Mouse (Mus musculus): Measurements from ENCODE around the gene Radil. TPM values are rescaled to one million over a fixed set of nuclear protein-coding genes. Genes with fewer than 3 reads are reported as not detected.

Radil gene
- polyA plus RNA-seq, 1 experiment = not detected

DNA sequence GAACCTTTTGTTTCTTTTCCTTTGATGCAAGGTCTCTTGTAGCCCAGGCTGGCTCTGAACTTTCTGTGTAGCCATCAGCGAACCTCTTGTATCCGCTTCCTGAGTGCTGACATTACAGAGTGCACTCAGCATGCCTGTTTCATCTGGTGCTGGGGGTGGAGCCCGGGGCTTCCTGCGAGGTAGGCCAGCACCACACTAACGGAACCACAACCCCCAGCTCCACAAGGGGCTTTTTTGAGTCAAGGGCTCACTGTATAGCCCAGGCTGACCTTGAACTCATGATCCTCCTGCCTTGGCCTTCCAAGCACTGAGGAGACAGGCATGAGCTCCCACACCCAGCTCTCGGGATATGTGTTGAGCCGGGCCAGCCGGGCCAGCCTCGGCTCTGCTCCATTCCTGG lies 100.1 kb downstream of the Radil start:
- WGBS = 93% methylated on average over 9 of the region's 9 CpGs
- TF ChIP-seq POLR2A (IDR thresholded peaks at IDR 0.05; ENCODE audit: insufficient read depth, low read depth, low read length) (no peak), CTCF (IDR thresholded peaks at IDR 0.05; ENCODE audit: insufficient read depth, low read depth, low read length) (no peak)
- no peak overlapping the region for H3K27ac ChIP-seq (ENCODE audit: insufficient read depth, low read depth, low read length)
- no peak overlapping the region for H3K4me3 ChIP-seq (ENCODE audit: insufficient read depth, low read depth, low read length)
- H3K4me1 ChIP-seq (ENCODE audit: control insufficient read depth, insufficient read depth, low read length) = peaks cover 11% of the 10 kb centered on the region

DNA sequence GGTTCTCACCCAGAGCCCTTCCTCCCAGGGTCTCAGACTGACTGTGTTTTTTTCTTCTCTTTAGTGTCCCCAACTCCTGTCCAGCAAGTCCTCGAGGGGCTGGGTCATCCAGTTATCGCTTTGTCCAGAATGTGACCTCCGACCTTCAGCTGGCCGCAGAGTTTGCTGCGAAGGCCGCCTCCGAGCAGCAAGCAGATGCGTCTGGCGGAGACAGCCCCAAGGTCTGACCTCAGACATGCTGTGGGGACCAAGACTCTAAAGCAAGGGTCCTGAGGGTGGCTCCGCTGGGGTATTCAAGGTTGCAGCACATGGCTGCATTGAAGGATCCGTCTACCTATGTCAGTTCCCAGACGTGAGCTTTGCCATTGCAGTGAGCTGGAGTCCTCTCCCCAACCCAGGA lies 102.3 kb downstream of the Radil start:
- Histone ChIP-seq H3K27ac (ENCODE audit: insufficient read depth, low read depth, low read length) (no peak overlapping the region), H3K4me1 (ENCODE audit: control insufficient read depth, insufficient read depth, low read length) (peaks cover 22% of the 10 kb centered on the region), H3K4me3 (ENCODE audit: insufficient read depth, low read depth, low read length) (no peak overlapping the region)
- WGBS = 85% methylated on average over 12 of the region's 12 CpGs
- no peak for TF ChIP-seq CTCF (IDR thresholded peaks at IDR 0.05; ENCODE audit: insufficient read depth, low read depth, low read length)
- TF ChIP-seq POLR2A (IDR thresholded peaks at IDR 0.05; ENCODE audit: insufficient read depth, low read depth, low read length) = no peak

DNA sequence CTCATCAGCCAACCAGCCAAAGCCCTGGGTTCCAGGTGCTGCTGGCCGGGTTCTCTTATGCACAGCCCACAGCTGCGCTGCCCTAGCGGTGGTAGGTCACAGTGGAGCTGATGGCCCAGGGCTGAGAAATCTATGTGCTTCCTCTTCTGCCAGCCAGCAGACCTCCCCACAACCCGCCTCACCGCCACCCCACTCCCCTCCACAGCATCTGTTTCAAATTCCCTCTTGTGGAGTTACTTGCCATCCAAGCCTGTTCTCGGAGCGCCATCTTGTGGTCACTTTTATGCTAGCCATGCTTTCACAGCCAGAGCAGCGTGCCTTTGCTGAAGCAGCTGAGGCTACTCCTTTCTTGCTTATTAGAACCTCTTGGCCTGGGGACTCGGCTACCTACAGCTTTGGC lies 102.8 kb downstream of the Radil start:
- Histone ChIP-seq H3K4me3 (ENCODE audit: insufficient read depth, low read depth, low read length) (no peak overlapping the region), H3K4me1 (ENCODE audit: control insufficient read depth, insufficient read depth, low read length) (peaks cover 26% of the 10 kb centered on the region), H3K27ac (ENCODE audit: insufficient read depth, low read depth, low read length) (no peak overlapping the region)
- TF ChIP-seq POLR2A (IDR thresholded peaks at IDR 0.05; ENCODE audit: insufficient read depth, low read depth, low read length) (no peak), CTCF (IDR thresholded peaks at IDR 0.05; ENCODE audit: insufficient read depth, low read depth, low read length) (peak; percentile 81)
- 9% methylated on average over 9 of the region's 9 CpGs for WGBS

DNA sequence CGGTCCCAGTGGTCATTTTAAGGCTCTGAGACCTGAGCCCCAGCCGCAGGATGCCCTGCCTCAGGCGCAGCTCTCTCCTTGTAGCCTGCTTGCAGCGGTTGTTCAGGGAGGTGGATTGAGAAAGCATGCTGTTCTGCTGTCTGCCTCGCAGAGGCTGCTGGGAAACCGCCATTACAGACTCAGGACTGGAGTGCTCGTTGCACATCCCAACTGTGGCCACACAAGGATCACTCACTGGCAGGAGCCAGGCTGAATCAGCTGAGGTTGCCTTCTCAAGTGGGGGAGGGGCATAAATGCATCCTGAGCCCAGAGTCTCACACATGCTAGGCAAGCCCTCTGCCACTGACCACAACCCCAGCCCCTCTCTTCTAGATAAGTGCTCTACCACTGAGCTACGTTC lies 105.2 kb downstream of the Radil start:
- H3K4me1 ChIP-seq (ENCODE audit: control insufficient read depth, insufficient read depth, low read length) = peaks cover 41% of the 10 kb centered on the region
- no peak for TF ChIP-seq CTCF (IDR thresholded peaks at IDR 0.05; ENCODE audit: insufficient read depth, low read depth, low read length)
- no peak for TF ChIP-seq POLR2A (IDR thresholded peaks at IDR 0.05; ENCODE audit: insufficient read depth, low read depth, low read length)
- H3K4me3 ChIP-seq (ENCODE audit: insufficient read depth, low read depth, low read length) = no peak overlapping the region
- H3K27ac ChIP-seq (ENCODE audit: insufficient read depth, low read depth, low read length) = no peak overlapping the region
- 54% methylated on average over 8 of the region's 8 CpGs for WGBS

DNA sequence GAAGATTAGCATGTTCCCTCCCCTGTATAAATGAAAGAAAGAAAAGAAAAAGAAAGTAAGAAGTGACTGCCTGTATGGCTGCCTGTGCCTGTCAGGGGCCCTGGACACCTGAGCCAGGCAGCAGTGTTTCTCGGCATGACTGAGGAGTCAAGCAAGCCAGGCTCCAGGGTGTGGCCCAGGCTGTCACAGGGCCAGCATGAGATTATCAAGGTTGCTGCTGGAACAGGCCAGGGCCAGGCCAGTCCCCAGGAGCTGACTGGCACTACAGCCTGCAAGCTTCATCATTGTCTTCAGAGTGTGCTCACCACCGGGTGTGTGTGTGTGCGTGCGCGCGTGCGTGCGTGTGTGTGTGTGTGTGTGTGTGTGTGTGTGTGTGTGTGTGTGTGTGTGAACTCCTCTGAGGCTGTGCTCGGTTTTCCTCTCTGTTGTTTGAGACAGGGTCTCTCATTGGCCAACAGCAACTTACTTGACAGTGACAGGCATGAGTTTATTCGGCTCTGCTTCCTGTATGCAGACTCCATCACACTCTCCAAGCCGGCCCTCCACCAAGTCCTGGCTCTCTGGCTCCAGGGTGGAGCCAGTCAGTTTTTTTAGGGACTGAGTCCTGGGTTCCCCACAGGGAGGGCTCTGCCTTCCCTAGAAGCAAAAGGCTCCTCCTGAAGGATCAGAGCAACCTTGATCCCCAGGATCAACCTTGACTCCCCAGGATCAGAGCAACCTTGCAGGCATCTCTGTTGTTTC lies 105.9 kb downstream of the Radil start:
- Histone ChIP-seq H3K4me1 (ENCODE audit: control insufficient read depth, insufficient read depth, low read length) (peaks cover 48% of the 10 kb centered on the region), H3K27ac (ENCODE audit: insufficient read depth, low read depth, low read length) (no peak overlapping the region), H3K4me3 (ENCODE audit: insufficient read depth, low read depth, low read length) (no peak overlapping the region)
- TF ChIP-seq POLR2A (IDR thresholded peaks at IDR 0.05; ENCODE audit: insufficient read depth, low read depth, low read length) (no peak), CTCF (IDR thresholded peaks at IDR 0.05; ENCODE audit: insufficient read depth, low read depth, low read length) (no peak)
- WGBS = 67% methylated on average over 11 of the region's 11 CpGs

- peaks cover 51% of the 10 kb centered on the region for H3K4me1 ChIP-seq (ENCODE audit: control insufficient read depth, insufficient read depth, low read length)
- no peak overlapping the region for H3K4me3 ChIP-seq (ENCODE audit: insufficient read depth, low read depth, low read length)
- H3K27ac ChIP-seq (ENCODE audit: insufficient read depth, low read depth, low read length) = no peak overlapping the region
- 83% methylated on average over 14 of the region's 14 CpGs for WGBS
- TF ChIP-seq POLR2A (IDR thresholded peaks at IDR 0.05; ENCODE audit: insufficient read depth, low read depth, low read length) (no peak), CTCF (IDR thresholded peaks at IDR 0.05; ENCODE audit: insufficient read depth, low read depth, low read length) (no peak)
Measured at GRCm38 (mm10) chr5:142443994-142444393, 106.9 kb downstream of the Radil start.

GRCm38 (mm10) chr5:142443514-142443913 lies 107.4 kb downstream of the Radil start:
- no peak overlapping the region for H3K4me3 ChIP-seq (ENCODE audit: insufficient read depth, low read depth, low read length)
- 67% methylated on average over 15 of the region's 15 CpGs for WGBS
- H3K4me1 ChIP-seq (ENCODE audit: control insufficient read depth, insufficient read depth, low read length) = peaks cover 52% of the 10 kb centered on the region
- no peak for TF ChIP-seq CTCF (IDR thresholded peaks at IDR 0.05; ENCODE audit: insufficient read depth, low read depth, low read length)
- H3K27ac ChIP-seq (ENCODE audit: insufficient read depth, low read depth, low read length) = no peak overlapping the region

- TF ChIP-seq POLR2A (IDR thresholded peaks at IDR 0.05; ENCODE audit: insufficient read depth, low read depth, low read length) (no peak), CTCF (IDR thresholded peaks at IDR 0.05; ENCODE audit: insufficient read depth, low read depth, low read length) (no peak)
- peaks cover 47% of the 10 kb centered on the region for H3K4me1 ChIP-seq (ENCODE audit: control insufficient read depth, insufficient read depth, low read length)
- 89% methylated on average over 7 of the region's 7 CpGs for WGBS
- no peak overlapping the region for H3K4me3 ChIP-seq (ENCODE audit: insufficient read depth, low read depth, low read length)
- H3K27ac ChIP-seq (ENCODE audit: insufficient read depth, low read depth, low read length) = no peak overlapping the region
Measured at GRCm38 (mm10) chr5:142442045-142442440, 108.9 kb downstream of the Radil start.

GRCm38 (mm10) chr5:142441332-142442044 lies 109.4 kb downstream of the Radil start:
- TF ChIP-seq POLR2A (IDR thresholded peaks at IDR 0.05; ENCODE audit: insufficient read depth, low read depth, low read length) (no peak), CTCF (IDR thresholded peaks at IDR 0.05; ENCODE audit: insufficient read depth, low read depth, low read length) (no peak)
- Histone ChIP-seq H3K27ac (ENCODE audit: insufficient read depth, low read depth, low read length) (no peak overlapping the region), H3K4me1 (ENCODE audit: control insufficient read depth, insufficient read depth, low read length) (peaks cover 47% of the 10 kb centered on the region), H3K4me3 (ENCODE audit: insufficient read depth, low read depth, low read length) (no peak overlapping the region)
- 69% methylated on average over 22 of the region's 22 CpGs for WGBS

Data from olfactory bulb, adult 2 months (tissue).